Mouse (Mus musculus) cerebellum, adult 2 months (tissue): ENCODE measurements around the gene Hoxb9. TPM values are rescaled to one million over a fixed set of nuclear protein-coding genes. Genes with fewer than 3 reads are reported as not detected.

Source experiments
- DNase-seq, 2 experiments: peaks; one replicate each; pipeline ENCODE4 v3.0.0; 2021
- H3K27ac ChIP-seq: fragments of 200-500 bp; 2 replicates; pipeline ENCODE4 v1.5.1; 2012; ENCODE audit warnings: low read length, control low read depth, inconsistent platforms; ENCODE audit not compliant: insufficient read depth
- H3K27me3 ChIP-seq: fragments of 200-500 bp; 2 replicates; pipeline ENCODE4 v1.6.1; 2012; ENCODE audit warnings: inconsistent platforms, mild to moderate bottlenecking, low read length, moderate library complexity; ENCODE audit not compliant: control insufficient read depth, insufficient read depth
- H3K4me1 ChIP-seq: fragments of 200-500 bp; 2 replicates; pipeline ENCODE4 v1.6.1; 2011; ENCODE audit warnings: low read length; ENCODE audit not compliant: control insufficient read depth, insufficient read depth
- H3K4me3 ChIP-seq: fragments of 200-500 bp; replicated peaks from 2 replicates; pipeline ENCODE3; 2011; ENCODE audit warnings: mild to moderate bottlenecking, low read depth, low read length, control low read depth; ENCODE audit not compliant: insufficient read depth
- CTCF ChIP-seq: fragments of 200-500 bp; IDR thresholded peaks from 2 replicates; pipeline ENCODE4 v1.5.1; 2011; ENCODE audit warnings: low read depth, mild to moderate bottlenecking, control low read depth, low read length, moderate library complexity, borderline replicate concordance; ENCODE audit not compliant: insufficient read depth
- POLR2A ChIP-seq: fragments of 200-500 bp; IDR thresholded peaks from 2 replicates; pipeline ENCODE4 v1.6.1; 2011; ENCODE audit warnings: low read length, control low read depth, borderline replicate concordance; ENCODE audit not compliant: insufficient read depth
- WGBS: fragments of 180-500 bp; shearing (Covaris S2); methylation state at CpG from one replicate; pipeline ENCODE4 v1.1.7; 2018; 5-methylcytosine and 5-hydroxymethylcytosine counted together
- polyA plus RNA-seq: library from polyadenylated mRNA; depleted of rRNA; stranded (reverse); fragments of >200 nt; gene quantifications from 2 replicates; pipeline ENCODE4 v1.2.3, GENCODE M21; 2012; rRNA removed

The Hoxb9 gene
- not detected in 2 replicates for polyA plus RNA-seq

- Histone ChIP-seq H3K4me1 (no peaks in the 10 kb centered on the region), H3K4me3 (no peak within 1 kb of the TSS), H3K27ac (no peak within 1 kb of the TSS), H3K27me3 (peaks cover 16% of the 10 kb centered on the region; the same call in 1 of the 2 replicates)
- TF ChIP-seq CTCF (no peak), POLR2A (no peak)
- WGBS: 2% methylated on average over 40 of the region's 40 CpGs
- no peak for DNase-seq
These were observed at the start of gene Hoxb9 for GRCm38 (mm10) chr11:96270996-96271540. Hoxb9 (plus strand) TSS chr11:96271457.

- no peak for TF ChIP-seq CTCF
- no peak for TF ChIP-seq POLR2A
- 39% methylated on average over 2 of the region's 2 CpGs for WGBS
- Histone ChIP-seq H3K27me3 (no peaks in the 10 kb centered on the region; the same call in 1 of the 2 replicates), H3K4me3 (no peak overlapping the region), H3K27ac (no peak overlapping the region), H3K4me1 (no peaks in the 10 kb centered on the region)
- no peak for DNase-seq
These were observed 47.4 kb upstream of the Hoxb9 start for GRCm38 (mm10) chr11:96223813-96224212.

GRCm38 (mm10) chr11:96227676-96228075 is 43.6 kb upstream of the Hoxb9 start:
- Histone ChIP-seq H3K27ac (no peak overlapping the region), H3K4me3 (no peak overlapping the region), H3K4me1 (no peaks in the 10 kb centered on the region), H3K27me3 (no peaks in the 10 kb centered on the region; the same call in 1 of the 2 replicates)
- TF ChIP-seq POLR2A: no peak
- no peak for TF ChIP-seq CTCF
- 66% methylated on average over 9 of the region's 9 CpGs for WGBS
- no peak for DNase-seq

- no peaks in the 10 kb centered on the region for H3K4me1 ChIP-seq
- no peak overlapping the region for H3K4me3 ChIP-seq
- 2% methylated on average over 12 of the region's 12 CpGs for WGBS
- no peak overlapping the region for H3K27ac ChIP-seq
- DNase-seq: peak; percentile 9 to 18
- no peaks in the 10 kb centered on the region; the same call in 1 of the 2 replicates for H3K27me3 ChIP-seq
- TF ChIP-seq CTCF: peak; percentile 48
- TF ChIP-seq POLR2A: no peak
These were observed 36.4 kb upstream of the Hoxb9 start for GRCm38 (mm10) chr11:96234906-96235305.

- no peaks in the 10 kb centered on the region; the same call in 1 of the 2 replicates for H3K27me3 ChIP-seq
- H3K4me1 ChIP-seq: no peaks in the 10 kb centered on the region
- H3K27ac ChIP-seq: no peak overlapping the region
- DNase-seq: peak; percentile 4 to 21
- 2% methylated on average over 7 of the region's 7 CpGs for WGBS
- H3K4me3 ChIP-seq: no peak overlapping the region
- TF ChIP-seq CTCF (peak; percentile 66; the same call in 1 of the 2 replicates), POLR2A (no peak)
These were observed 31.0 kb upstream of the Hoxb9 start for GRCm38 (mm10) chr11:96240211-96240610.

- Histone ChIP-seq H3K27ac (no peak overlapping the region), H3K4me1 (no peaks in the 10 kb centered on the region), H3K4me3 (no peak overlapping the region), H3K27me3 (peaks cover 4% of the 10 kb centered on the region; the same call in 1 of the 2 replicates)
- TF ChIP-seq POLR2A: no peak
- TF ChIP-seq CTCF: no peak
- WGBS: under 1% methylated on average over 14 of the region's 14 CpGs
- no peak for DNase-seq
These were observed 20.4 kb upstream of the Hoxb9 start for GRCm38 (mm10) chr11:96250901-96251300.

GRCm38 (mm10) chr11:96251480-96252031 is 19.7 kb upstream of the Hoxb9 start:
- no peak for DNase-seq
- no peaks in the 10 kb centered on the region for H3K4me1 ChIP-seq
- no peak overlapping the region for H3K27ac ChIP-seq
- WGBS: 1% methylated on average over 46 of the region's 46 CpGs
- peaks cover 4% of the 10 kb centered on the region; the same call in 1 of the 2 replicates for H3K27me3 ChIP-seq
- no peak overlapping the region for H3K4me3 ChIP-seq
- TF ChIP-seq POLR2A: no peak
- TF ChIP-seq CTCF: no peak

GRCm38 (mm10) chr11:96252541-96253120 is 18.6 kb upstream of the Hoxb9 start:
- no peak for TF ChIP-seq POLR2A
- TF ChIP-seq CTCF: no peak
- Histone ChIP-seq H3K27ac (no peak overlapping the region), H3K4me3 (no peak overlapping the region), H3K4me1 (no peaks in the 10 kb centered on the region), H3K27me3 (peaks cover 4% of the 10 kb centered on the region; the same call in 1 of the 2 replicates)
- WGBS: 6% methylated on average over 12 of the region's 12 CpGs
- no peak for DNase-seq
